Mouse (Mus musculus): ENCODE results near the gene Manbal. TPM values are rescaled to one million over a fixed set of nuclear protein-coding genes. Genes with fewer than 3 reads are reported as not detected.

Gene Manbal
- polyA plus RNA-seq, 1 experiment from 2014 or later, result 36.2 TPM

GRCm38 (mm10) chr2:157395371-157395770 is 28.0 kb downstream of the Manbal start:
- WGBS, result 69% methylated on average over 5 of the region's 5 CpGs
- Histone ChIP-seq H3K27me3 (ENCODE audit: control insufficient read depth, insufficient read depth, low read length) (no peaks in the 10 kb centered on the region), H3K36me3 (ENCODE audit: control insufficient read depth, insufficient read depth, low read length) (peaks cover 4% of the 10 kb centered on the region; the same call in 1 of the 2 replicates), H3K4me3 (ENCODE audit: low read depth, low read length) (no peak overlapping the region), H3K9ac (ENCODE audit: low read depth, low read length) (no peak overlapping the region), H3K9me3 (ENCODE audit: control insufficient read depth, low read length) (no peaks in the 10 kb centered on the region), H3K4me2 (replicated peaks; ENCODE audit: low read depth, low read length) (no peak overlapping the region), H3K27ac (ENCODE audit: low read depth, low read length) (peak overlapping the region; percentile 54), H3K4me1 (replicated peaks; ENCODE audit: control insufficient read depth, insufficient read depth, low read length) (no peaks in the 10 kb centered on the region)
- ATAC-seq (ENCODE audit: low FRiP score) (no peak), DNase-seq (ENCODE audit: low spot score) (no peak)

- Histone ChIP-seq H3K9ac (ENCODE audit: low read depth, low read length) (no peak overlapping the region), H3K4me3 (ENCODE audit: low read depth, low read length) (no peak overlapping the region), H3K27ac (ENCODE audit: low read depth, low read length) (peak overlapping the region; percentile 54), H3K4me2 (replicated peaks; ENCODE audit: low read depth, low read length) (no peak overlapping the region), H3K4me1 (replicated peaks; ENCODE audit: control insufficient read depth, insufficient read depth, low read length) (no peaks in the 10 kb centered on the region), H3K9me3 (ENCODE audit: control insufficient read depth, low read length) (no peaks in the 10 kb centered on the region), H3K36me3 (ENCODE audit: control insufficient read depth, insufficient read depth, low read length) (peaks cover 4% of the 10 kb centered on the region; the same call in 1 of the 2 replicates), H3K27me3 (ENCODE audit: control insufficient read depth, insufficient read depth, low read length) (no peaks in the 10 kb centered on the region)
- 62% methylated on average over 13 of the region's 13 CpGs for WGBS
- ATAC-seq (ENCODE audit: low FRiP score) (no peak), DNase-seq (ENCODE audit: low spot score) (no peak)
These were observed 28.6 kb downstream of the Manbal start for GRCm38 (mm10) chr2:157395960-157396359.

GRCm38 (mm10) chr2:157397376-157397775 is 30.0 kb downstream of the Manbal start:
- 89% methylated on average over 4 of the region's 4 CpGs for WGBS
- DNase-seq (ENCODE audit: low spot score) (no peak), ATAC-seq (ENCODE audit: low FRiP score) (no peak)
- H3K27ac ChIP-seq (ENCODE audit: low read depth, low read length), result no peak overlapping the region
- no peaks in the 10 kb centered on the region for H3K4me1 ChIP-seq (replicated peaks; ENCODE audit: control insufficient read depth, insufficient read depth, low read length)
- H3K36me3 ChIP-seq (ENCODE audit: control insufficient read depth, insufficient read depth, low read length), result peaks cover 4% of the 10 kb centered on the region; the same call in 1 of the 2 replicates
- no peak overlapping the region for H3K9ac ChIP-seq (ENCODE audit: low read depth, low read length)
- H3K4me3 ChIP-seq (ENCODE audit: low read depth, low read length), result no peak overlapping the region
- H3K27me3 ChIP-seq (ENCODE audit: control insufficient read depth, insufficient read depth, low read length), result no peaks in the 10 kb centered on the region
- H3K9me3 ChIP-seq (ENCODE audit: control insufficient read depth, low read length), result no peaks in the 10 kb centered on the region
- no peak overlapping the region for H3K4me2 ChIP-seq (replicated peaks; ENCODE audit: low read depth, low read length)

GRCm38 (mm10) chr2:157398539-157398938 is 31.1 kb downstream of the Manbal start:
- Histone ChIP-seq H3K9ac (ENCODE audit: low read depth, low read length) (no peak overlapping the region), H3K36me3 (ENCODE audit: control insufficient read depth, insufficient read depth, low read length) (peaks cover 4% of the 10 kb centered on the region; the same call in 1 of the 2 replicates), H3K4me1 (replicated peaks; ENCODE audit: control insufficient read depth, insufficient read depth, low read length) (no peaks in the 10 kb centered on the region), H3K27ac (ENCODE audit: low read depth, low read length) (no peak overlapping the region), H3K4me3 (ENCODE audit: low read depth, low read length) (no peak overlapping the region), H3K4me2 (replicated peaks; ENCODE audit: low read depth, low read length) (no peak overlapping the region), H3K9me3 (ENCODE audit: control insufficient read depth, low read length) (no peaks in the 10 kb centered on the region), H3K27me3 (ENCODE audit: control insufficient read depth, insufficient read depth, low read length) (no peaks in the 10 kb centered on the region)
- 91% methylated on average over 4 of the region's 4 CpGs for WGBS
- ATAC-seq (ENCODE audit: low FRiP score) (no peak), DNase-seq (ENCODE audit: low spot score) (no peak)

GRCm38 (mm10) chr2:157399797-157400196 is 32.4 kb downstream of the Manbal start:
- no peaks in the 10 kb centered on the region for H3K27me3 ChIP-seq (ENCODE audit: control insufficient read depth, insufficient read depth, low read length)
- no peak overlapping the region for H3K4me2 ChIP-seq (replicated peaks; ENCODE audit: low read depth, low read length)
- no peak overlapping the region for H3K4me3 ChIP-seq (ENCODE audit: low read depth, low read length)
- H3K4me1 ChIP-seq (replicated peaks; ENCODE audit: control insufficient read depth, insufficient read depth, low read length), result no peaks in the 10 kb centered on the region
- H3K9ac ChIP-seq (ENCODE audit: low read depth, low read length), result no peak overlapping the region
- peaks cover 4% of the 10 kb centered on the region; the same call in 1 of the 2 replicates for H3K36me3 ChIP-seq (ENCODE audit: control insufficient read depth, insufficient read depth, low read length)
- H3K27ac ChIP-seq (ENCODE audit: low read depth, low read length), result no peak overlapping the region
- ATAC-seq (ENCODE audit: low FRiP score), result no peak
- DNase-seq (ENCODE audit: low spot score), result no peak
- WGBS, result 89% methylated on average over 10 of the region's 10 CpGs
- H3K9me3 ChIP-seq (ENCODE audit: control insufficient read depth, low read length), result no peaks in the 10 kb centered on the region

GRCm38 (mm10) chr2:157400491-157400890 is 33.1 kb downstream of the Manbal start:
- H3K36me3 ChIP-seq (ENCODE audit: control insufficient read depth, insufficient read depth, low read length), result peaks cover 4% of the 10 kb centered on the region; the same call in 1 of the 2 replicates
- H3K4me3 ChIP-seq (ENCODE audit: low read depth, low read length), result no peak overlapping the region
- WGBS, result 95% methylated on average over 6 of the region's 6 CpGs
- no peak overlapping the region for H3K27ac ChIP-seq (ENCODE audit: low read depth, low read length)
- no peaks in the 10 kb centered on the region for H3K27me3 ChIP-seq (ENCODE audit: control insufficient read depth, insufficient read depth, low read length)
- H3K4me2 ChIP-seq (replicated peaks; ENCODE audit: low read depth, low read length), result no peak overlapping the region
- no peak for ATAC-seq (ENCODE audit: low FRiP score)
- no peak overlapping the region for H3K9ac ChIP-seq (ENCODE audit: low read depth, low read length)
- no peaks in the 10 kb centered on the region for H3K4me1 ChIP-seq (replicated peaks; ENCODE audit: control insufficient read depth, insufficient read depth, low read length)
- no peaks in the 10 kb centered on the region for H3K9me3 ChIP-seq (ENCODE audit: control insufficient read depth, low read length)
- no peak for DNase-seq (ENCODE audit: low spot score)

GRCm38 (mm10) chr2:157401261-157401660 is 33.9 kb downstream of the Manbal start:
- 92% methylated on average over 2 of the region's 2 CpGs for WGBS
- no peaks in the 10 kb centered on the region for H3K27me3 ChIP-seq (ENCODE audit: control insufficient read depth, insufficient read depth, low read length)
- H3K9me3 ChIP-seq (ENCODE audit: control insufficient read depth, low read length), result no peaks in the 10 kb centered on the region
- H3K36me3 ChIP-seq (ENCODE audit: control insufficient read depth, insufficient read depth, low read length), result peaks cover 4% of the 10 kb centered on the region; the same call in 1 of the 2 replicates
- H3K4me1 ChIP-seq (replicated peaks; ENCODE audit: control insufficient read depth, insufficient read depth, low read length), result no peaks in the 10 kb centered on the region
- H3K4me2 ChIP-seq (replicated peaks; ENCODE audit: low read depth, low read length), result no peak overlapping the region
- no peak overlapping the region for H3K9ac ChIP-seq (ENCODE audit: low read depth, low read length)
- DNase-seq (ENCODE audit: low spot score) (no peak), ATAC-seq (ENCODE audit: low FRiP score) (no peak)
- no peak overlapping the region for H3K4me3 ChIP-seq (ENCODE audit: low read depth, low read length)
- no peak overlapping the region for H3K27ac ChIP-seq (ENCODE audit: low read depth, low read length)

GRCm38 (mm10) chr2:157407596-157407995 is 40.2 kb downstream of the Manbal start:
- Histone ChIP-seq H3K9ac (ENCODE audit: low read depth, low read length) (no peak overlapping the region), H3K27ac (ENCODE audit: low read depth, low read length) (no peak overlapping the region), H3K4me1 (replicated peaks; ENCODE audit: control insufficient read depth, insufficient read depth, low read length) (no peaks in the 10 kb centered on the region), H3K4me3 (ENCODE audit: low read depth, low read length) (no peak overlapping the region), H3K4me2 (replicated peaks; ENCODE audit: low read depth, low read length) (no peak overlapping the region), H3K9me3 (ENCODE audit: control insufficient read depth, low read length) (no peaks in the 10 kb centered on the region), H3K36me3 (ENCODE audit: control insufficient read depth, insufficient read depth, low read length) (no peaks in the 10 kb centered on the region), H3K27me3 (ENCODE audit: control insufficient read depth, insufficient read depth, low read length) (no peaks in the 10 kb centered on the region)
- DNase-seq (ENCODE audit: low spot score) (no peak), ATAC-seq (ENCODE audit: low FRiP score) (no peak)
- WGBS, result 91% methylated on average over 7 of the region's 7 CpGs

GRCm38 (mm10) chr2:157409793-157410533 is 42.6 kb downstream of the Manbal start:
- H3K9ac ChIP-seq (ENCODE audit: low read depth, low read length), result no peak overlapping the region
- no peaks in the 10 kb centered on the region for H3K27me3 ChIP-seq (ENCODE audit: control insufficient read depth, insufficient read depth, low read length)
- no peak for DNase-seq (ENCODE audit: low spot score)
- ATAC-seq (ENCODE audit: low FRiP score), result no peak
- no peak overlapping the region for H3K4me2 ChIP-seq (replicated peaks; ENCODE audit: low read depth, low read length)
- WGBS, result 71% methylated on average over 12 of the region's 12 CpGs
- no peaks in the 10 kb centered on the region for H3K36me3 ChIP-seq (ENCODE audit: control insufficient read depth, insufficient read depth, low read length)
- no peak overlapping the region for H3K27ac ChIP-seq (ENCODE audit: low read depth, low read length)
- no peaks in the 10 kb centered on the region for H3K4me1 ChIP-seq (replicated peaks; ENCODE audit: control insufficient read depth, insufficient read depth, low read length)
- H3K4me3 ChIP-seq (ENCODE audit: low read depth, low read length), result no peak overlapping the region
- H3K9me3 ChIP-seq (ENCODE audit: control insufficient read depth, low read length), result no peaks in the 10 kb centered on the region

Measured in hindbrain, embryonic 11.5 days (tissue).